ENCODE assay signal across 23 mouse cellular contexts in the genomic region with DNA sequence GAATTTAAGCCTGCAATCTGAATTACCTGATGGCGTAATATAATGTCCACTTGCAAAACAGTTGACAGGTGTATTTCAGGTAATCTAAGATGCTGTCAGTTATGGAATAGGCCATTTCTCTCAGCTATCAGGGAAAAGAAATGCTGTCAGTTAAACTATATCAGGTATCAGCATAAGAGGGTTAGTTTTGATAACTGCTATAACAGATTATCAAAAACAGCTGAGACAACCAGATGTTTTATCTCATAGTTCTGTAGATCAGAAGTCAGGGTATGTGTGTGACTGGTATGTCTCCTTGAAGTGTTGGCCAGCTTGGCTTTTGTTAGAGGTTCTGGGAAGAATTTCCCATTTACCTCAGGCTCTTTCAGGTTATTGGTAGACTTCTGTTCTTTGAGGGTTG. TPM values are rescaled to one million over a fixed set of nuclear protein-coding genes. Genes with fewer than 3 reads are reported as not detected.
DNase-seq lines count a peak whose midpoint lies in the region; ATAC-seq and TF ChIP-seq lines count a peak whose summit lies in the region.
"Had no signal": no experiment of that assay in that cellular context is flagged by ENCODE, and none has a peak within 500 bp of the region (broad histone marks: within the 10 kb centered on the region; RNA-seq: fewer than 3 reads in every experiment).

No protein-coding gene starts in this region.

- no peak for DNase-seq in MEL (ENCODE audit: low read depth, low spot score)
- DNase-seq in layer of hippocampus, adult 11-12 months (ENCODE audit: low spot score), result no peak
- DNase-seq: adrenal gland, adult 8-10 months; adrenal gland, postnatal 14 days; adrenal gland, postnatal 36 days; cerebellum, adult 11-12 months; cerebellum, adult 8-10 months; cerebellum, adult 9-11 months; cerebellum, postnatal 14 days; cerebellum, postnatal 36 days; embryo, embryonic 11 days had no signal

- no peaks in the 10 kb centered on the region for H3K36me3 ChIP-seq in intestine, postnatal 0 days (ENCODE audit: control insufficient read depth, insufficient read depth)
- H3K36me3 ChIP-seq in intestine, embryonic 16.5 days (ENCODE audit: control insufficient read depth, insufficient read depth, low read length), result no peaks in the 10 kb centered on the region
- peaks cover 0 to 58% of the 10 kb centered on the region in 2 experiments; a peak in 2 of 4 replicates for H3K36me3 ChIP-seq in MEL (ENCODE audit: control insufficient read depth in 1 of 2, insufficient read depth in 2 of 2, low read length in 2 of 2)
- no peaks in the 10 kb centered on the region for H3K36me3 ChIP-seq in small intestine, adult 2 months (ENCODE audit: control insufficient read depth, insufficient read depth, low read length)
- H3K36me3 ChIP-seq: embryonic facial prominence, embryonic 13.5 days; embryonic facial prominence, embryonic 15.5 days; forebrain, embryonic 10.5 days; forebrain, embryonic 12.5 days had no signal

- H3K27ac ChIP-seq in intestine, postnatal 0 days (ENCODE audit: low read depth, low read length), result peak overlapping the region; percentile 65
- no peak overlapping the region for H3K27ac ChIP-seq in intestine, embryonic 16.5 days (ENCODE audit: low read length)
- no peak overlapping the region for H3K27ac ChIP-seq in MEL (ENCODE audit: control insufficient read depth, low read depth, low read length)
- H3K27ac ChIP-seq in small intestine, adult 2 months (ENCODE audit: insufficient read depth, low read depth, low read length), result peak overlapping the region; percentile 100
- H3K27ac ChIP-seq: embryonic facial prominence, embryonic 13.5 days; embryonic facial prominence, embryonic 15.5 days; forebrain, embryonic 10.5 days; forebrain, embryonic 12.5 days had no signal

- ATAC-seq in intestine, postnatal 0 days, result no peak
- ATAC-seq in intestine, embryonic 16.5 days, result no peak
- ATAC-seq: activated CD4-positive, CD25-positive, alpha-beta regulatory T cell, adult 4 months; forebrain, embryonic 14.5 days; forebrain, embryonic 16.5 days; Patski had no signal

- H3K4me2 ChIP-seq in intestine, postnatal 0 days (replicated peaks; ENCODE audit: low read depth), result no peak overlapping the region
- no peak overlapping the region for H3K4me2 ChIP-seq in intestine, embryonic 16.5 days (ENCODE audit: low read depth, low read length)
- H3K4me2 ChIP-seq: embryonic facial prominence, embryonic 13.5 days; embryonic facial prominence, embryonic 15.5 days; forebrain, embryonic 12.5 days had no signal

- H3K4me1 ChIP-seq in intestine, postnatal 0 days (replicated peaks; ENCODE audit: control insufficient read depth, insufficient read depth, low read length), result peaks cover 27% of the 10 kb centered on the region
- H3K4me1 ChIP-seq in intestine, embryonic 16.5 days (ENCODE audit: control insufficient read depth, insufficient read depth, low read length), result peaks cover 45% of the 10 kb centered on the region
- peaks cover 34 to 59% of the 10 kb centered on the region in 2 experiments for H3K4me1 ChIP-seq in MEL (ENCODE audit: control insufficient read depth in 1 of 2, insufficient read depth in 2 of 2, low read length in 2 of 2)
- H3K4me1 ChIP-seq in small intestine, adult 2 months (ENCODE audit: control insufficient read depth, insufficient read depth, insufficient read length, low read length), result peaks cover 63% of the 10 kb centered on the region; the same call in 1 of the 2 replicates
- H3K4me1 ChIP-seq: forebrain, embryonic 12.5 days had no signal

- peaks cover 39% of the 10 kb centered on the region for H3K79me2 ChIP-seq in MEL (ENCODE audit: control insufficient read depth, insufficient read depth, low read length, poor library complexity)

- TF ChIP-seq EP300 in MEL (IDR thresholded peaks at IDR 0.05; ENCODE audit: low read depth in 1 of 2, low read length in 2 of 2), result peak; percentile 75 to 87

- TF ChIP-seq CTCF in intestine, postnatal 0 days (IDR thresholded peaks at IDR 0.05; ENCODE audit: low read depth), result no peak
- no peak for TF ChIP-seq CTCF in MEL (IDR thresholded peaks at IDR 0.05 in 2 of 3, conservative IDR thresholded peaks at IDR 0.05 in 1 of 3; ENCODE audit: control insufficient read depth in 1 of 3, insufficient read depth in 1 of 3, low read depth in 2 of 3, low read length in 3 of 3, poor library complexity in 1 of 3, severe bottlenecking in 1 of 3)
- no peak for TF ChIP-seq CTCF in small intestine, adult 2 months (IDR thresholded peaks at IDR 0.05; ENCODE audit: extremely low read depth, insufficient read length, insufficient replicate concordance, low read depth, low read length)

- no peak for TF ChIP-seq POLR2A in MEL (IDR thresholded peaks at IDR 0.05; ENCODE audit: control insufficient read depth in 1 of 2, insufficient read depth in 1 of 2, low read depth in 1 of 2, low read length in 2 of 2, poor library complexity in 1 of 2)
- no peak for TF ChIP-seq POLR2A in small intestine, adult 2 months (IDR thresholded peaks at IDR 0.05; ENCODE audit: low read depth, low read length)

- H3K4me3 ChIP-seq in intestine, postnatal 0 days (ENCODE audit: low read depth, low read length), result no peak overlapping the region
- no peak overlapping the region for H3K4me3 ChIP-seq in intestine, embryonic 16.5 days (ENCODE audit: low read length)
- no peak overlapping the region for H3K4me3 ChIP-seq in MEL (ENCODE audit: control insufficient read depth in 1 of 2, insufficient read depth in 1 of 2, low read depth in 2 of 2, low read length in 2 of 2)
- H3K4me3 ChIP-seq in small intestine, adult 2 months (ENCODE audit: low read depth, low read length), result no peak overlapping the region
- H3K4me3 ChIP-seq: embryonic facial prominence, embryonic 13.5 days; embryonic facial prominence, embryonic 15.5 days; erythroblast, embryonic 14.5 days; forebrain, embryonic 10.5 days; forebrain, embryonic 12.5 days had no signal

- no peaks in the 10 kb centered on the region for H3K9me3 ChIP-seq in intestine, postnatal 0 days (ENCODE audit: control insufficient read depth)
- H3K9me3 ChIP-seq in intestine, embryonic 16.5 days (ENCODE audit: control insufficient read depth, low read length), result no peaks in the 10 kb centered on the region
- no peaks in the 10 kb centered on the region for H3K9me3 ChIP-seq in MEL (replicated peaks; ENCODE audit: insufficient read depth, low read length)
- H3K9me3 ChIP-seq: embryonic facial prominence, embryonic 13.5 days; embryonic facial prominence, embryonic 15.5 days; forebrain, embryonic 10.5 days; forebrain, embryonic 12.5 days had no signal

- no peak overlapping the region for H3K9ac ChIP-seq in intestine, postnatal 0 days (ENCODE audit: low read depth, low read length)
- no peak overlapping the region for H3K9ac ChIP-seq in intestine, embryonic 16.5 days (ENCODE audit: low read depth, low read length)
- H3K9ac ChIP-seq in MEL (ENCODE audit: control insufficient read depth, low read depth, low read length, poor library complexity, severe bottlenecking), result no peak overlapping the region
- H3K9ac ChIP-seq: embryonic facial prominence, embryonic 13.5 days; embryonic facial prominence, embryonic 15.5 days; forebrain, embryonic 12.5 days had no signal

- 68% methylated on average over 1 of the region's 1 CpGs for WGBS in intestine, postnatal 0 days
- WGBS in intestine, embryonic 16.5 days, result 85% methylated on average over 1 of the region's 1 CpGs
- WGBS in small intestine, adult 2 months, result 64% methylated on average over 1 of the region's 1 CpGs

- no peaks in the 10 kb centered on the region for H3K27me3 ChIP-seq in intestine, postnatal 0 days (replicated peaks; ENCODE audit: control insufficient read depth, insufficient read depth, low read length)
- no peaks in the 10 kb centered on the region for H3K27me3 ChIP-seq in intestine, embryonic 16.5 days (replicated peaks; ENCODE audit: control insufficient read depth, insufficient read depth, low read length)
- no peaks in the 10 kb centered on the region for H3K27me3 ChIP-seq in MEL (ENCODE audit: control insufficient read depth in 1 of 2, insufficient read depth in 2 of 2, low read length in 2 of 2)
- H3K27me3 ChIP-seq in small intestine, adult 2 months (ENCODE audit: control insufficient read depth, insufficient read depth, low read length), result no peaks in the 10 kb centered on the region
- H3K27me3 ChIP-seq: embryonic facial prominence, embryonic 13.5 days; embryonic facial prominence, embryonic 15.5 days; forebrain, embryonic 12.5 days; Patski had no signal

- TF ChIP-seq RAD21 in MEL (IDR thresholded peaks at IDR 0.05; ENCODE audit: low read depth, low read length), result no peak

TF ChIP-seq in MEL, 35 proteins besides CTCF, POLR2A, EP300 and RAD21:
- no peak for TF ChIP-seq ZMIZ1 (IDR thresholded peaks at IDR 0.05; ENCODE audit: low read depth, low read length)
- TF ChIP-seq GATA1 (IDR thresholded peaks at IDR 0.05; ENCODE audit: low read depth, low read length), result peak; percentile 61
- peak; percentile 84 for TF ChIP-seq ETS1 (IDR thresholded peaks at IDR 0.05; ENCODE audit: low read depth, low read length)
- no peak for TF ChIP-seq ZC3H11A (IDR thresholded peaks at IDR 0.05; ENCODE audit: low read depth, low read length)
- no peak for TF ChIP-seq TAL1 (IDR thresholded peaks at IDR 0.05; ENCODE audit: low read length)
- TF ChIP-seq GABPA (IDR thresholded peaks at IDR 0.05; ENCODE audit: low read depth, low read length), result no peak
- peak; percentile 87 for TF ChIP-seq TCF12 (IDR thresholded peaks at IDR 0.05; ENCODE audit: low read depth, low read length)
- 0 out of 2 replicates have a peak, but pooled peaks have one; percentile 29 for TF ChIP-seq MYB (IDR thresholded peaks at IDR 0.05; ENCODE audit: low read depth, low read length)

RNA-seq across cellular contexts. Expression of a gene that starts 10.0 kb away (rescaled TPM):
- polyA plus RNA-seq in intestine, postnatal 0 days (2015; fragmentation: Nextera tagmentation; extraction: Ambion mirVana), result 265 and 271 TPM in 2 replicates
- polyA plus RNA-seq in intestine, embryonic 16.5 days (2015; fragmentation: Nextera tagmentation; extraction: Ambion mirVana), result 165 and 186 TPM in 2 replicates
- 13.1 and 16.8 TPM in 2 replicates for total RNA-seq in MEL (2012; rRNA removed)
- polyA plus RNA-seq in MEL (2012; ENCODE audit: insufficient read depth in 1 of 2, insufficient read length in 2 of 2, low read depth in 1 of 2, low replicate concordance in 2 of 2, missing spikeins in 1 of 2), result 10 to 100 TPM in 1 of 2 experiments, not detected in 1; 44.0 TPM
- polyA plus RNA-seq in small intestine, adult 2 months (2012; rRNA removed), result 31.3 and 73.9 TPM in 2 replicates

Comparison
In these comparisons a context has a peak if more than half of its experiments do, and no peak if none do; other contexts are left out.
1. H3K27ac ChIP-seq: peak in intestine, postnatal 0 days (single experiment) and small intestine, adult 2 months (single experiment); none in intestine, embryonic 16.5 days (single experiment) and MEL (single experiment).